Mouse (Mus musculus) intestine, embryonic 14.5 days (tissue): ENCODE results near the gene Lingo1. TPM values are rescaled to one million over a fixed set of nuclear protein-coding genes. Genes with fewer than 3 reads are reported as not detected.
A peak's percentile ranks its signal among the peaks of the same experiment; 100 is the strongest.

ENCODE experiments used
- ATAC-seq: fragments of 200-750 bp; cut with Nextera tagmentation; replicated peaks from 2 replicates; pipeline ENCODE4 v1.8.0; 2017; ENCODE audit warnings: low read depth, moderate number of reproducible peaks, moderate TSS enrichment, moderate library complexity; ENCODE audit not compliant: low FRiP score, low TSS enrichment
- DNase-seq: peaks from one replicate; pipeline ENCODE4 v3.0.0-alpha.2; 2018; ENCODE audit warnings: low spot score
- H3K27ac ChIP-seq: fragments of 300-500 bp; sonication (generic); 2 replicates; pipeline ENCODE4 v1.5.1; 2014; ENCODE audit warnings: low read depth, mild to moderate bottlenecking, control low read depth
- H3K27me3 ChIP-seq: fragments of 300-500 bp; sonication (generic); replicated peaks from 2 replicates; pipeline ENCODE4 v1.6.1; 2014; ENCODE audit warnings: low read length, control low read depth; ENCODE audit not compliant: control insufficient read depth, insufficient read depth
- H3K36me3 ChIP-seq: fragments of 300-500 bp; sonication (generic); 2 replicates; pipeline ENCODE4 v1.6.1; 2014; ENCODE audit warnings: low read length, control low read depth; ENCODE audit not compliant: control insufficient read depth, insufficient read depth
- H3K4me1 ChIP-seq: fragments of 300-500 bp; sonication (generic); replicated peaks from 2 replicates; pipeline ENCODE4 v1.6.1; 2014; ENCODE audit warnings: low read length, control low read depth, mixed read lengths; ENCODE audit not compliant: control insufficient read depth, insufficient read depth
- H3K4me2 ChIP-seq: fragments of 300-500 bp; sonication (generic); 2 replicates; pipeline ENCODE4 v1.6.1; 2014; ENCODE audit warnings: low read length
- H3K4me3 ChIP-seq: fragments of 300-500 bp; sonication (generic); 2 replicates; pipeline ENCODE4 v1.5.1; 2014; ENCODE audit warnings: low read depth, low read length, control low read depth, mixed read lengths
- H3K9ac ChIP-seq: fragments of 300-500 bp; sonication (generic); 2 replicates; pipeline ENCODE4 v1.6.1; 2014; ENCODE audit warnings: mild to moderate bottlenecking, low read length
- H3K9me3 ChIP-seq: fragments of 300-500 bp; sonication (generic); 2 replicates; pipeline ENCODE4 v1.6.1; 2016; ENCODE audit warnings: low read length, control low read depth; ENCODE audit not compliant: control insufficient read depth
- WGBS: fragments of 180-500 bp; shearing (Covaris S2); extraction: QIAGEN DNeasy Blood & Tissue Kit; methylation state at CpG from one replicate; pipeline ENCODE4 v1.1.7; 2014; 5-methylcytosine and 5-hydroxymethylcytosine counted together
- polyA plus RNA-seq: library from polyadenylated mRNA; unstranded; fragments of >200 nt; fragmentation: Nextera tagmentation; extraction: Ambion mirVana; gene quantifications from 2 replicates; pipeline ENCODE4 v1.2.1, GENCODE M21; 2014

Gene Lingo1
- polyA plus RNA-seq, 1 experiment from 2014 or later: 1.9 TPM

DNA sequence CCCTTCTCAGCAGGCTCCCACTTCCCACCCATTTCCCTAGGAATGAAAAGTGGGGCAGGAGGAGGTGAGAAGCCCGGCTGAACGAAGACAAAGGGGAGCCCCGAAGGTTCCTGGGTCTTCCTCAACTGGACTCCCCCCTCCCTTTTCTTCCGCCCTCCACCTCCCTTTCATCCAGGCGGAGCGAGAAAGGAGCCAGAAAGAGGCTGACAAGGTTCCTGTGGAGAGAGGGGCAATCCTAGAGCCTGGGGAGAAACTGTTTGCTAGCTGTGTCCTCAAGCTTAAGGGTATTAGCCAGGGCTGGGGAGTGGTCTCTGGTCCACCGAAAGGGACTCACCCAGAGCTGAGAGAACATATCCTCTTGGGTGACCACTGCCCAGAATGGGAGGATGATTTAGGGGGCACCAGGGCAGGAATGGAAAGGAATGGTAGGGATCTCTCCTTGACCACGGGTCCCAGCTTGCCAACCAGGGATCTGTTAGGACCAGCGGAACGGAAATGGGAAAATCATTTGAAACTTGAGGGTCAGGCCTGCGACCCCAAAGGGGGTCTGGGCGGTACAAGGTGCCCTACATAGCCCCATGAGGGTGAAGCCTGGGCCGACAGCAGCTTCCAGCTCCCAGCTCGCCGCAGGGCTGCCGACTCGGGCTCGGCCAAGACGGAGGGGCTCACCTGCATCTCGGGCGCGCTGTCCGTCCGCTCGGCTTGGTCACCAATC lies 161.7 kb downstream of the Lingo1 start:
- Histone ChIP-seq H3K9me3 (no peaks in the 10 kb centered on the region), H3K9ac (peak overlapping the region; percentile 58), H3K27ac (no peak overlapping the region), H3K4me2 (peak overlapping the region; percentile 74), H3K27me3 (peaks cover 43% of the 10 kb centered on the region), H3K4me1 (peaks cover 8% of the 10 kb centered on the region), H3K4me3 (peak overlapping the region; percentile 42), H3K36me3 (no peaks in the 10 kb centered on the region)
- peak; percentile 63 for DNase-seq
- no peak for ATAC-seq
- 2% methylated on average over 20 of the region's 25 CpGs for WGBS

DNA sequence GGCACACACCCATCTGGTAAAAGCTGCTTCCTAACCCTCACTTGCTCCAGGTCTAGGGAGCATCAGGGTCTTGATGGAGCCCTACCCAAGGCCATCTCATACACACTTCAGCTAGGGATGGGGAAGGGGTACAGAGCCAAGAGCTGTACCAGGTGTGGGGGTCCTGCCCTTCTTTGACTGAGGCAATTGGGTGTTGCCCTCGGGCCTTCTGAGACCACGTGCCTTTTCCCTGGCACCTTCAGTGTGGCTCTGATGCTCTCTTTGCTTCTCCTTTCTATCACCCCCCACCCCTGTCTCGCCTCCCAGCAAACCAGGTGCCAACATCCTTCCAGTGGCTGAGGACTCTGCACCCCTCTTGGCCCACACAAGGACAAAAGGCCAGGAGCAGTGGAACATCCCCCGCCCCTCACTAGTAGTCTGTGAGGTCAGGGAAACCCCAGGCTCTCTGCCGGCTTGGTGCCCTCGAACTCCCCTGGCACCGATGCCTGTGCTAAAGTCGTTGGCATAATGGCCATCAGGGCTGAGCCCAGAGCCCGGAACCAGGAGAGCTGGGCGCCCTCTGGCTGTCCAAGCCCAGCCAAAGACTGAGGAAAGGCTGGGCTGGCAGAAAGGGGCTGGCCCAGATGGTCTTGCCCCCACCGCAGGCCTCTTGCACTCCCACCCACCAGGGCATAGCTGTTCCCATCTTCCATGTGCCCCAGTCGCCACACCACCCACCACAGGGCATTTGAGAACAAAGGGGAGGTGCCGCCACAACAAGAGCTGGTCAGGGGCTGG lies 162.6 kb downstream of the Lingo1 start:
- Histone ChIP-seq H3K27ac (no peak overlapping the region), H3K9ac (no peak overlapping the region), H3K36me3 (no peaks in the 10 kb centered on the region), H3K4me2 (peak overlapping the region; percentile 74), H3K4me1 (peaks cover 12% of the 10 kb centered on the region), H3K27me3 (peaks cover 41% of the 10 kb centered on the region), H3K9me3 (no peaks in the 10 kb centered on the region), H3K4me3 (0 out of 2 replicates have a peak overlapping the region, but pooled peaks have one; percentile 42)
- DNase-seq (no peak), ATAC-seq (no peak)
- WGBS: 33% methylated on average over 13 of the region's 13 CpGs

DNA sequence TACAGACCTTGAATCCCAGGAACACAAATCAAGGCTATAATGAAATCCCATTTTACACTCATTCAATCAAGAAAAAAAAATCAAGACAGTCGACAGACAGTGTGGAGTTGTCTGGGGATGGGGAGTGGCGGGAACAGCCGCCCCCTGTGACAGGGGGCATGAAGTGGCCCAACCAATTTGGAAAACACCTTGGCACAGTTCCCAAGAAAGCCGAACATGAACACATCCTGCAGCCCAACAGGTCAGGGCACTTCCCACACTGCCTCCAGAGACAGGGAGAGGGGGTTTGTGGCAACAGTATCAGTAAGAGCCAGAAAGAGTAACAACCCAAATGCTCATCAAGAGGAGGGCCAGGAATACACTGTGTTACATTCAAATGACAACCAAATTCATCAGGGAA lies 165.3 kb downstream of the Lingo1 start:
- Histone ChIP-seq H3K27me3 (peaks cover 21% of the 10 kb centered on the region), H3K36me3 (no peaks in the 10 kb centered on the region), H3K4me3 (no peak overlapping the region), H3K4me1 (peaks cover 12% of the 10 kb centered on the region), H3K4me2 (no peak overlapping the region), H3K9ac (no peak overlapping the region), H3K27ac (no peak overlapping the region), H3K9me3 (no peaks in the 10 kb centered on the region)
- DNase-seq (no peak), ATAC-seq (no peak)
- 58% methylated on average over 4 of the region's 4 CpGs for WGBS

DNA sequence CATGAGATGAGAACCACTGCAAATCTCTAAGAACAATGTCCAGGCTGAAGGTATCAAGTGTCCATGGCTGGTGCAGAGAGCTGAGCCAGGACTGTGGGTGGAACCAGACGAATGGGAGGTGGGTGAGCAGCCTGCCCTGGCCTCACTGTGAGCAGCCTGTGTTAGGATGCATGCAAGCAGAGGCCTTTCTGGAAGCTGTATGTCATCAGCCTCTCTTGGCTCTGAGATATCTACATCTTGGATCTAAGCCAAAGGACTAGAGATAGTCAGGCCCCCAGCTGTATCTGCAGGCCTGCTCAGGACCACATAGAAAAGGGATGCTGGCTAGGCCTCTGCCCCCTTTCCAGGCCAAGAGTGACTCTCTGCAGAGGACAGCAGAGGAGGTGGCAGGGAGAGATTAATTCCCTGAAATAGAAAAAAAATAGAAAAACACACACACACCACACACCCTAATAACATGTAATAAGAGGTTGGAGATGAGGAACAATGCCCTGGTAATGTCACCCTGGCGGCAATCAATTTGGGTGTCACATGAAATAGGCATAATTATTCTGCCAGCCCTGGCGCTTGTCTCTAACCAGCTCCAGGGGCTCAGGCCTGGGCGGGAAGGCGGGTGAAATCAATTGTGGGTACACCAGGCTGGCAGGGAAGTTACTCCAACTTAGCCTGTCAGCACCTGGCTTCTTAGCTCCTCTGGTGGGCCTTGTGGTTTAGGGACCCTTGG lies 166.4 kb downstream of the Lingo1 start:
- 66% methylated on average over 5 of the region's 5 CpGs for WGBS
- no peak for DNase-seq
- no peak overlapping the region for H3K4me3 ChIP-seq
- no peaks in the 10 kb centered on the region for H3K36me3 ChIP-seq
- H3K27ac ChIP-seq: no peak overlapping the region
- no peak for ATAC-seq
- no peak overlapping the region for H3K9ac ChIP-seq
- H3K27me3 ChIP-seq: peaks cover 18% of the 10 kb centered on the region
- H3K4me1 ChIP-seq: peaks cover 12% of the 10 kb centered on the region
- H3K9me3 ChIP-seq: no peaks in the 10 kb centered on the region
- no peak overlapping the region for H3K4me2 ChIP-seq

DNA sequence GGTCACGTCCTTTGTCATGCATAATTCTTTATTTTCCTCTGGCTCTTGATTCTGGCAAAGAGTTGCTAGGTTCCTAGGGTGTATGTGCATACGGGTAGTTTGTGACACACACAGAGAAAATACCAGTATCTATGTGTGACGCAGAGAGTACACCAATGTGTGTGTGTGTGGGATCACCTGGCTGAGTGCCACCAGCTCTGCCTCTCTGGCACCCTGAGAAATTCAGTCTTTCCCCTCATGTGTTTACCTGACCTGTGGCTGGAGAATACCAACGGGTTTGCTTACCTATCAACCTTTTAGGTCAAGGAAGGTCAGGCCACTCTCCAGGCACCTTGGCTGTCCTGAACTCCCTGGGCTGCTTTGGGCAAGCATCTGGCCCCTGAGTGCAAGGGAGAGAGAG lies 169.0 kb downstream of the Lingo1 start:
- no peak for DNase-seq
- WGBS: 58% methylated on average over 4 of the region's 4 CpGs
- Histone ChIP-seq H3K36me3 (no peaks in the 10 kb centered on the region), H3K4me1 (peaks cover 9% of the 10 kb centered on the region; the same call in 1 of the 2 replicates), H3K9ac (no peak overlapping the region), H3K9me3 (no peaks in the 10 kb centered on the region), H3K4me3 (no peak overlapping the region), H3K27ac (no peak overlapping the region), H3K4me2 (no peak overlapping the region), H3K27me3 (no peaks in the 10 kb centered on the region)
- no peak for ATAC-seq

DNA sequence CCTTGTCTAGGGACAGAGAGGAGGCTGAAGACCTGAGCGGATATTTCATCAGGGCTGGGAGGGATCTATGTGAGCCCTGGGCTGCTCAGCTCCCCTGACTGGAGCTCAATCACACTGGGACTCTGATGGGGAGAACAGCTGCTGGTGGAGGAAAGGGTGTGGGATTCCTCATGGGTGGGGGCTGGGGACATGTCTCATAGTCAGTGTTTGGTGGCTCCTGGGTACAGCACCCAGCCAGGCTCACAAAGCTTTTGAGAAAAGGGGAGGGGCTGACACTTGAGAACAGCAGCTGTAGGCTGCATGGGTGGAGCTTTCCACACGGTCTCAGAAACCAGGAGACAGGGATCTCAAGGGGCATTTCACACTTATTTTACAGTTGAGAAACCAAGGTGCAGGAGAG lies 171.3 kb downstream of the Lingo1 start:
- WGBS: 38% methylated on average over 2 of the region's 2 CpGs
- ATAC-seq: no peak; the same call in 1 of the 2 replicates

DNA sequence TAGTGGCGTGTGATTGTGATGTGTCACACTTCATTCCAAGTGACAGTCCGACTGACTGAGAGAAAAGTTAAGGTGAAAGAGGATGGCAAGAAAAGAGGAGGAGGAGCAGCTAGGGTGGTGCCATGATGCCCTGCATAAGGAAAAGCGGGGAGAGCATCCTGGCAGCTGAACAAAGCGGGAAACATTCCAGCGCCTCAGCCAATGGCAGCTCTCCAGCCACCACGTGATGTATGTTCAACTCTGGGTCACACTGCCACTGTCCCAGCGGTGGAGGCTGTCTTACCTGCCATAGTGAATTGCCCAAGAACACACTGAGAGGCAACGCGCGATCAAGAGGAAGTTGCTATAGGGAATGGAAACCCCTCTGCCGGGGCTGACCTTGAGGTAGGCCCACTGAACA lies 172.9 kb downstream of the Lingo1 start:
- 87% methylated on average over 11 of the region's 11 CpGs for WGBS
- no peak for DNase-seq

More for the DNA sequence above, 171.3 kb downstream of the Lingo1 start:
- H3K27me3 ChIP-seq: peaks cover 15% of the 10 kb centered on the region
- no peaks in the 10 kb centered on the region for H3K36me3 ChIP-seq
- H3K9me3 ChIP-seq: no peaks in the 10 kb centered on the region
- DNase-seq: no peak
- H3K27ac ChIP-seq: no peak overlapping the region
- no peak overlapping the region for H3K4me3 ChIP-seq
- H3K9ac ChIP-seq: no peak overlapping the region
- H3K4me1 ChIP-seq: peaks cover 8% of the 10 kb centered on the region; the same call in 1 of the 2 replicates
- H3K4me2 ChIP-seq: no peak overlapping the region

DNA sequence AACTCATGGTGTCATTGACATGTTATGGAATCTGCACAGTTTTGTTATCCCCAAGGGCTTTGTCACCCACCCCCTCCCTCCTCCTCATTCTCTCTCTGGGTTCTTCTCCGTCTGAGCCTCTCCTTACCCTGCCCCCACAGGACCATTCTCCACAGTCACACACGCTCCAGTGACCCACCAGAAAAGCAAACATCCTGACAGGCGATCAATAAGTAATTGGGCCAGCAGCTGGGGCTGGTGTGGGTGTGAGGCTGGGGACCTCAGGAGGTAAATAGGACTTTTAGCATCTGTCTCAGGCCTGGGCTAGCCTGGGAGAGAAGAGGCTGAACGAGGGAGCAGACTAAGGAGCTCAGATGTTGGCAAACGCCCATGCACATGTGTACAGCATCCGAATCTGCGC lies 173.5 kb downstream of the Lingo1 start:
- Histone ChIP-seq H3K27ac (no peak overlapping the region), H3K9ac (no peak overlapping the region), H3K27me3 (peaks cover 15% of the 10 kb centered on the region), H3K4me2 (no peak overlapping the region), H3K4me1 (no peaks in the 10 kb centered on the region), H3K36me3 (no peaks in the 10 kb centered on the region), H3K9me3 (no peaks in the 10 kb centered on the region), H3K4me3 (no peak overlapping the region)
- no peak for ATAC-seq
- WGBS: 66% methylated on average over 7 of the region's 7 CpGs
- no peak for DNase-seq

More for the DNA sequence above, 172.9 kb downstream of the Lingo1 start:
- Histone ChIP-seq H3K4me3 (no peak overlapping the region), H3K27me3 (peaks cover 15% of the 10 kb centered on the region), H3K4me2 (no peak overlapping the region), H3K27ac (no peak overlapping the region), H3K4me1 (no peaks in the 10 kb centered on the region), H3K9me3 (no peaks in the 10 kb centered on the region), H3K36me3 (no peaks in the 10 kb centered on the region), H3K9ac (no peak overlapping the region)
- ATAC-seq: no peak
